ENCODE assay signal across 17 mouse cellular contexts in the genomic region with DNA sequence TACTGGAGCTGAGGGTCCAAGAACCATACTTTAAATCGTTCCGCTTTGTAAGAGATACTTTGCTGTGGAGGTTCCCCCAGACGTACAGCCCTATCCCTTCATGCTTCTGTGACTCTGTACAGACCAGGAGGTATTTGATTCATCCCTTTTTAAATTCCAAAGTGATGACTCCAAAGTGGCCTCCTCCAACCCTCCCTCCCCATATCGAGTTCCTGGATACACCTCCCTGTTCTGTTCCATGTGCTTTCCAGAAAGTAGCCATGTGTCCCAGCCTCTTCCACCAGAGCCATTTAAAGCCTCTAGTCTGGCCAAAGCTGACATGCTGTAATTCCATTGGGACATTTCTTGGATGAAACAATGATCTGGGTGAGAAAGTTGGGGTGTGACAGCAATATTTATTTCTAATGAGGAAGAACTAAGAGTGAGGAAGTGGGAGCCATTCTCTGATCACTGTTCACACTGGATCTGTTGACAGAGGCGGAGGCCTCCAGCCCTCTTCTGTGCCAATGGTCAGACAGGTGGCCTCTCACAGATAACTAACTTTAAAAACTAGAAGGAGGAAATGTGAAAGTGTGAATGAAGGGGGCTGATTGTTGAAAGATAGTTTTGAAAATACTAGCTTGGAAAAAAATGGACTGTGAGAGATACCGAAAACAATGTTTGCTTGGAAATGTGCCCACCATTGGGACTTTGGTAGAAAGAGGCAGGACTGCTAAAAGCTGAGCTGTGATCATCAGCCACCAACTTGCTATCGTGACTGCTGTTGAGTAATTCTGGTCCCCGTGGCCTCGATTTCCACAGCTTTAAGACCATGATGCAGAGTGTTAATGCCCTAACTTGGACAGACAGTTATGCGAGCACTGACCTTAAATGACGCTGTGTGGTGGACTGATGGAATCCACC.
DNase-seq lines count a peak whose midpoint lies in the region; ATAC-seq lines count a peak whose summit lies in the region.
"Had no signal": no experiment of that assay in that cellular context is flagged by ENCODE, and none has a peak within 500 bp of the region (broad histone marks: within the 10 kb centered on the region; RNA-seq: fewer than 3 reads in every experiment).

No protein-coding gene starts in this region.

- intact Hi-C loops in heart, postnatal 25 days (cut with DNase I): no loop called here

- no peak overlapping the region for H3K4me3 ChIP-seq in heart, embryonic 16.5 days (ENCODE audit: low read length)
- H3K4me3 ChIP-seq in lung, embryonic 16.5 days (ENCODE audit: low read length): no peak overlapping the region
- H3K4me3 ChIP-seq in midbrain, embryonic 10.5 days: no peak overlapping the region
- H3K4me3 ChIP-seq: limb, embryonic 12.5 days; midbrain, embryonic 15.5 days had no signal

- no peaks in the 10 kb centered on the region for H3K27me3 ChIP-seq in heart, embryonic 16.5 days (ENCODE audit: control insufficient read depth, insufficient read depth, low read length)
- H3K27me3 ChIP-seq in lung, embryonic 16.5 days (ENCODE audit: control insufficient read depth, insufficient read depth, low read depth, low read length): peaks cover 55% of the 10 kb centered on the region
- H3K27me3 ChIP-seq in midbrain, embryonic 10.5 days (ENCODE audit: low read depth, poor library complexity, severe bottlenecking): no peaks in the 10 kb centered on the region
- H3K27me3 ChIP-seq: limb, embryonic 12.5 days; midbrain, embryonic 15.5 days had no signal

- peaks cover 19% of the 10 kb centered on the region for H3K4me1 ChIP-seq in heart, embryonic 16.5 days (ENCODE audit: control insufficient read depth, insufficient read depth, low read length)
- no peaks in the 10 kb centered on the region for H3K4me1 ChIP-seq in lung, embryonic 16.5 days (replicated peaks; ENCODE audit: control insufficient read depth, insufficient read depth, low read length)
- H3K4me1 ChIP-seq in midbrain, embryonic 10.5 days: no peaks in the 10 kb centered on the region
- H3K4me1 ChIP-seq: midbrain, embryonic 15.5 days had no signal

- H3K9me3 ChIP-seq in heart, embryonic 16.5 days (replicated peaks; ENCODE audit: control insufficient read depth, low read length): no peaks in the 10 kb centered on the region
- no peaks in the 10 kb centered on the region for H3K9me3 ChIP-seq in lung, embryonic 16.5 days (ENCODE audit: control insufficient read depth, low read length)
- no peaks in the 10 kb centered on the region for H3K9me3 ChIP-seq in midbrain, embryonic 10.5 days (replicated peaks)
- H3K9me3 ChIP-seq: limb, embryonic 12.5 days; midbrain, embryonic 15.5 days had no signal

- no peak overlapping the region for H3K4me2 ChIP-seq in heart, embryonic 16.5 days (ENCODE audit: low read depth, low read length)
- H3K4me2 ChIP-seq in lung, embryonic 16.5 days (ENCODE audit: low read depth, low read length): no peak overlapping the region
- H3K4me2 ChIP-seq: limb, embryonic 12.5 days; midbrain, embryonic 15.5 days had no signal

- H3K9ac ChIP-seq in heart, embryonic 16.5 days (ENCODE audit: low read length): no peak overlapping the region
- H3K9ac ChIP-seq in lung, embryonic 16.5 days (ENCODE audit: low read length): no peak overlapping the region
- H3K9ac ChIP-seq: limb, embryonic 12.5 days; midbrain, embryonic 15.5 days had no signal

- WGBS in heart, embryonic 16.5 days: 66% methylated on average over 11 of the region's 11 CpGs
- WGBS in lung, embryonic 16.5 days: 60% methylated on average over 11 of the region's 11 CpGs
- 88% methylated on average over 11 of the region's 11 CpGs for WGBS in midbrain, embryonic 10.5 days

- no peak overlapping the region for H3K27ac ChIP-seq in heart, embryonic 16.5 days (ENCODE audit: low read length)
- H3K27ac ChIP-seq in lung, embryonic 16.5 days (ENCODE audit: low read length): no peak overlapping the region
- H3K27ac ChIP-seq in midbrain, embryonic 10.5 days (replicated peaks): no peak overlapping the region
- H3K27ac ChIP-seq: limb, embryonic 12.5 days; midbrain, embryonic 15.5 days had no signal

- 0 out of 2 replicates have a peak, but pooled peaks cover 2% of the 10 kb centered on the region for H3K36me3 ChIP-seq in heart, embryonic 16.5 days (ENCODE audit: control insufficient read depth, insufficient read depth)
- no peaks in the 10 kb centered on the region for H3K36me3 ChIP-seq in lung, embryonic 16.5 days (ENCODE audit: control insufficient read depth, insufficient read depth, low read length)
- H3K36me3 ChIP-seq in midbrain, embryonic 10.5 days: no peaks in the 10 kb centered on the region
- H3K36me3 ChIP-seq: limb, embryonic 12.5 days; midbrain, embryonic 15.5 days had no signal

- DNase-seq in heart, postnatal 25 days (ENCODE audit: low spot score): no peak
- no peak for DNase-seq in lung, postnatal 25 days (ENCODE audit: low spot score)
- DNase-seq in adipocyte (ENCODE audit: low spot score): peak; percentile 49
- no peak for DNase-seq in cerebellum, adult 18-20 months
- DNase-seq in midbrain, embryonic 10.5 days (ENCODE audit: low spot score): no peak
- DNase-seq: cerebellum, adult 2 months; gastrocnemius, postnatal 10 days; kidney, postnatal 4 days; layer of hippocampus, postnatal 36 days; lung, adult 18-20 months; right cerebral cortex, postnatal 14 days; thymus, adult 2 months had no signal

- peak; percentile 56; the same call in 1 of the 2 replicates for ATAC-seq in heart, embryonic 16.5 days (replicated peaks; ENCODE audit: extremely low read depth, insufficient read depth, low FRiP score)
- peak; percentile 52; the same call in 1 of the 2 replicates for ATAC-seq in lung, embryonic 16.5 days (ENCODE audit: low read depth)
- ATAC-seq: forebrain, embryonic 16.5 days; midbrain, embryonic 15.5 days had no signal
